7 mouse cellular contexts compared by ENCODE assay signal in the genomic region with DNA sequence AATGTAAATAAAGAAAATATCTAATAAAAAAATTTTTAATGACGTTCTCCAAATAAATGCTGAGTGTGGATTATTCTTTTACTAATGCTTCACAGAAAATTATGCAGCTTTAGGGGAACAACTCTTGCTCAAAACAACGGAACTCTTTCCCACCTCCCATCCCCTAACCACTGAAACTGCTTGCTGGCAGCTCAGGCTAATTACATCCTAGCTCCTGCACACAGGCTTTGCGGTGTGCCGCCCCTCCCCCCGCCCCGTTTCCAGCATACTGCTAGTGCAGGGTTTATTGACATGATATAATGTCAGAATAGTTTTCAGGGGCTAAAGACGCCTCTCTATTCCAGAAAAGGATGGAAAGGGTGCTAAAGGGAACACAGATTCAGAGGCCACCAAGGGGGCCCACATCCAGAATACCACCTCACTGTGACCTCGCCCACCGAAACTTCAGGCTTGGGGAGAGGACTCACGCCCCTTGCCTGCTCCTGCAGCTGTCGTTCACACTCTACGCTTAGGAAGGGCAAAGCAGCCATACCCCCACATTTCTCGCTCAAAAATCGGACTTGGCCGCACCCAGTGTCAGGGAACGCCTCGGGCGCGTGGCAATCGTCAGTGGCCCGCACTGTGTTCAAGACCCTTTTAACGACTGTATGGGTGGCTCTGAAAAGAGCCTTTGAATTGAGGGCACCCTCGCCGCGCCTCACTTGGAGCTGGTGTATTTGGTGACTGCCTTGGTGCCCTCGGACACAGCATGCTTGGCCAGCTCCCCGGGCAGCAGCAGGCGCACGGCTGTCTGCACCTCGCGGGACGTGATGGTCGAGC. TPM values are rescaled to one million over a fixed set of nuclear protein-coding genes. Genes with fewer than 3 reads are reported as not detected.
DNase-seq lines count a peak whose midpoint lies in the region; ATAC-seq and TF ChIP-seq lines count a peak whose summit lies in the region.

No protein-coding gene starts in this region.

- peak; percentile 52 for DNase-seq in left cerebral cortex, postnatal 4 days
- DNase-seq in left cerebral cortex, adult 9 months (ENCODE audit: low spot score in 2 of 2) = no peak
- peak; percentile 40 for DNase-seq in limb, embryonic 14.5 days (ENCODE audit: low spot score)
- DNase-seq in B cell, adult 2 months = no peak

- peak; percentile 50; the same call in 1 of the 2 replicates for TF ChIP-seq POLR2A in bone marrow, adult 2 months (IDR thresholded peaks at IDR 0.05; ENCODE audit: borderline replicate concordance, control insufficient read depth, low read depth, low read length)
- no peak for TF ChIP-seq POLR2A in limb, embryonic 14.5 days (IDR thresholded peaks at IDR 0.05; ENCODE audit: borderline replicate concordance, extremely low read depth, insufficient read depth, insufficient read length)

- H3K9ac ChIP-seq in forebrain, embryonic 13.5 days = peak overlapping the region; percentile 97
- H3K9ac ChIP-seq in limb, embryonic 14.5 days (ENCODE audit: low read depth, low read length, severe bottlenecking) = peak overlapping the region; percentile 64
- H3K9ac ChIP-seq in neural tube, embryonic 13.5 days = peak overlapping the region; percentile 99

- H3K4me3 ChIP-seq in bone marrow, adult 2 months (replicated peaks; ENCODE audit: control insufficient read depth, low read depth, low read length) = peak overlapping the region; percentile 64
- H3K4me3 ChIP-seq in forebrain, embryonic 13.5 days = peak overlapping the region; percentile 95
- H3K4me3 ChIP-seq in limb, embryonic 14.5 days (replicated peaks; ENCODE audit: low read length) = peak overlapping the region; percentile 68
- H3K4me3 ChIP-seq in neural tube, embryonic 13.5 days = peak overlapping the region; percentile 74

- intact Hi-C loops in left cerebral cortex, postnatal 4 days (cut with DNase I) = loop anchor here (10.0 kb wide), 1 partner anchor 251 kb away; the partner anchor contains the start of genes 2310033P09Rik and Mrpl55

- no peaks in the 10 kb centered on the region; the same call in 1 of the 2 replicates for H3K4me1 ChIP-seq in bone marrow, adult 2 months (ENCODE audit: control insufficient read depth, insufficient read depth, low read length)
- peaks cover 55% of the 10 kb centered on the region for H3K4me1 ChIP-seq in forebrain, embryonic 13.5 days
- H3K4me1 ChIP-seq in limb, embryonic 14.5 days (ENCODE audit: control insufficient read depth, insufficient read depth, low read length) = peaks cover 21% of the 10 kb centered on the region; the same call in 1 of the 2 replicates
- H3K4me1 ChIP-seq in neural tube, embryonic 13.5 days (replicated peaks) = peaks cover 60% of the 10 kb centered on the region

- no peaks in the 10 kb centered on the region for H3K9me3 ChIP-seq in forebrain, embryonic 13.5 days (replicated peaks)
- no peaks in the 10 kb centered on the region for H3K9me3 ChIP-seq in limb, embryonic 14.5 days (ENCODE audit: control insufficient read depth, low read length)
- no peaks in the 10 kb centered on the region for H3K9me3 ChIP-seq in neural tube, embryonic 13.5 days

- TF ChIP-seq CTCF in bone marrow, adult 2 months (IDR thresholded peaks at IDR 0.05; ENCODE audit: control insufficient read depth, insufficient read depth, low read length) = no peak

- WGBS in bone marrow, adult 2 months = under 1% methylated on average over 33 of the region's 33 CpGs
- under 1% methylated on average over 33 of the region's 33 CpGs for WGBS in forebrain, embryonic 13.5 days
- WGBS in limb, embryonic 14.5 days = 2% methylated on average over 29 of the region's 33 CpGs
- WGBS in neural tube, embryonic 13.5 days = 1% methylated on average over 33 of the region's 33 CpGs

- H3K36me3 ChIP-seq in forebrain, embryonic 13.5 days (ENCODE audit: poor library complexity, severe bottlenecking) = peaks cover 12% of the 10 kb centered on the region
- H3K36me3 ChIP-seq in limb, embryonic 14.5 days (ENCODE audit: control insufficient read depth, insufficient read depth, low read length) = peaks cover 9% of the 10 kb centered on the region
- H3K36me3 ChIP-seq in neural tube, embryonic 13.5 days = 0 out of 2 replicates have a peak, but pooled peaks cover 14% of the 10 kb centered on the region

- peak overlapping the region; percentile 89 for H3K27ac ChIP-seq in bone marrow, adult 2 months (ENCODE audit: control insufficient read depth, insufficient read depth, low read depth, low read length, poor library complexity)
- peak overlapping the region; percentile 100 for H3K27ac ChIP-seq in forebrain, embryonic 13.5 days
- peak overlapping the region; percentile 81 for H3K27ac ChIP-seq in limb, embryonic 14.5 days (replicated peaks; ENCODE audit: low read depth, low read length)
- H3K27ac ChIP-seq in neural tube, embryonic 13.5 days (replicated peaks) = peak overlapping the region; percentile 100

- no peaks in the 10 kb centered on the region for H3K27me3 ChIP-seq in forebrain, embryonic 13.5 days
- H3K27me3 ChIP-seq in limb, embryonic 14.5 days (ENCODE audit: control insufficient read depth, insufficient read depth, low read length) = no peaks in the 10 kb centered on the region
- H3K27me3 ChIP-seq in neural tube, embryonic 13.5 days = no peaks in the 10 kb centered on the region

- H3K4me2 ChIP-seq in forebrain, embryonic 13.5 days = peak overlapping the region; percentile 91
- peak overlapping the region; percentile 86 for H3K4me2 ChIP-seq in limb, embryonic 14.5 days (replicated peaks; ENCODE audit: low read depth, low read length, severe bottlenecking)
- peak overlapping the region; percentile 87 for H3K4me2 ChIP-seq in neural tube, embryonic 13.5 days

- ATAC-seq in forebrain, embryonic 13.5 days = peak; percentile 20
- ATAC-seq in limb, embryonic 14.5 days (ENCODE audit: low FRiP score, low read depth) = peak; percentile 4; the same call in 1 of the 2 replicates
- no peak; the same call in none of the 2 replicates for ATAC-seq in neural tube, embryonic 13.5 days (ENCODE audit: low read depth)

RNA-seq across cellular contexts. Expression of gene Hist3h2a, which starts 0.9 kb away (rescaled TPM):
- total RNA-seq in left cerebral cortex, postnatal 4 days (2021) = 100 to 1,000 TPM in 1 of 2 experiments, 10 to 100 TPM in 1; 95.0 to 101 TPM
- polyA plus RNA-seq in bone marrow, adult 2 months (2011; ENCODE audit: insufficient read depth, insufficient read length, low replicate concordance, missing spikeins) = 22.9 and 25.6 TPM in 2 replicates
- polyA plus RNA-seq in forebrain, embryonic 13.5 days (2015; fragmentation: Nextera tagmentation; extraction: Ambion mirVana) = 126 and 132 TPM in 2 replicates
- polyA plus RNA-seq in limb, embryonic 14.5 days (2012; rRNA removed) = 28.2 and 33.2 TPM in 2 replicates
- polyA plus RNA-seq in limb, embryonic 14.5 days (2014; fragmentation: Nextera tagmentation; extraction: Ambion mirVana) = 25.4 and 26.0 TPM in 2 replicates
- polyA plus RNA-seq in neural tube, embryonic 13.5 days (2015; fragmentation: Nextera tagmentation; extraction: Ambion mirVana) = 124 and 126 TPM in 2 replicates

RNA-seq across cellular contexts. Expression of gene Trim17, which starts 0.9 kb away (rescaled TPM):
- total RNA-seq in left cerebral cortex, postnatal 4 days (2021) = 1 to 10 TPM; 1.8 to 2.0 TPM
- 0.29 TPM in 1 of 2 replicates, not detected in the other for polyA plus RNA-seq in bone marrow, adult 2 months (2011; ENCODE audit: insufficient read depth, insufficient read length, low replicate concordance, missing spikeins)
- 0.96 and 1.3 TPM in 2 replicates for polyA plus RNA-seq in forebrain, embryonic 13.5 days (2015; fragmentation: Nextera tagmentation; extraction: Ambion mirVana)
- 0.87 and 1.3 TPM in 2 replicates for polyA plus RNA-seq in limb, embryonic 14.5 days (2012; rRNA removed)
- 1.2 and 1.3 TPM in 2 replicates for polyA plus RNA-seq in limb, embryonic 14.5 days (2014; fragmentation: Nextera tagmentation; extraction: Ambion mirVana)
- polyA plus RNA-seq in neural tube, embryonic 13.5 days (2015; fragmentation: Nextera tagmentation; extraction: Ambion mirVana) = 0.90 and 1.3 TPM in 2 replicates

RNA-seq across cellular contexts. Expression of gene Hist3h2ba, which starts 4.8 kb away (rescaled TPM):
- 100 to 1,000 TPM; 299 to 314 TPM for total RNA-seq in left cerebral cortex, postnatal 4 days (2021)
- 18.8 and 22.9 TPM in 2 replicates for polyA plus RNA-seq in bone marrow, adult 2 months (2011; ENCODE audit: insufficient read depth, insufficient read length, low replicate concordance, missing spikeins)
- polyA plus RNA-seq in forebrain, embryonic 13.5 days (2015; fragmentation: Nextera tagmentation; extraction: Ambion mirVana) = 315 and 321 TPM in 2 replicates
- 81.5 and 90.3 TPM in 2 replicates for polyA plus RNA-seq in limb, embryonic 14.5 days (2012; rRNA removed)
- 14.6 and 19.3 TPM in 2 replicates for polyA plus RNA-seq in limb, embryonic 14.5 days (2014; fragmentation: Nextera tagmentation; extraction: Ambion mirVana)
- polyA plus RNA-seq in neural tube, embryonic 13.5 days (2015; fragmentation: Nextera tagmentation; extraction: Ambion mirVana) = 278 and 296 TPM in 2 replicates

RNA-seq across cellular contexts. Expression of gene Rnf187, which starts 14.8 kb away (rescaled TPM):
- total RNA-seq in left cerebral cortex, postnatal 4 days (2021) = 100 to 1,000 TPM; 386 to 426 TPM
- polyA plus RNA-seq in bone marrow, adult 2 months (2011; ENCODE audit: insufficient read depth, insufficient read length, low replicate concordance, missing spikeins) = 108 and 135 TPM in 2 replicates
- 368 and 373 TPM in 2 replicates for polyA plus RNA-seq in forebrain, embryonic 13.5 days (2015; fragmentation: Nextera tagmentation; extraction: Ambion mirVana)
- polyA plus RNA-seq in limb, embryonic 14.5 days (2012; rRNA removed) = 248 and 327 TPM in 2 replicates
- 284 and 312 TPM in 2 replicates for polyA plus RNA-seq in limb, embryonic 14.5 days (2014; fragmentation: Nextera tagmentation; extraction: Ambion mirVana)
- 576 and 601 TPM in 2 replicates for polyA plus RNA-seq in neural tube, embryonic 13.5 days (2015; fragmentation: Nextera tagmentation; extraction: Ambion mirVana)

RNA-seq across cellular contexts. Expression of gene Trim11, which starts 24.3 kb away (rescaled TPM):
- 10 to 100 TPM; 26.0 to 27.0 TPM for total RNA-seq in left cerebral cortex, postnatal 4 days (2021)
- polyA plus RNA-seq in bone marrow, adult 2 months (2011; ENCODE audit: insufficient read depth, insufficient read length, low replicate concordance, missing spikeins) = 37.2 and 67.8 TPM in 2 replicates
- 19.4 and 22.9 TPM in 2 replicates for polyA plus RNA-seq in forebrain, embryonic 13.5 days (2015; fragmentation: Nextera tagmentation; extraction: Ambion mirVana)
- polyA plus RNA-seq in limb, embryonic 14.5 days (2012; rRNA removed) = 29.7 and 34.2 TPM in 2 replicates
- polyA plus RNA-seq in limb, embryonic 14.5 days (2014; fragmentation: Nextera tagmentation; extraction: Ambion mirVana) = 21.4 and 21.5 TPM in 2 replicates
- polyA plus RNA-seq in neural tube, embryonic 13.5 days (2015; fragmentation: Nextera tagmentation; extraction: Ambion mirVana) = 19.7 and 20.2 TPM in 2 replicates

Comparison
In these comparisons a context has a peak if more than half of its experiments do, and no peak if none do; other contexts are left out.
1. DNase-seq: peak in left cerebral cortex, postnatal 4 days (single experiment) and limb, embryonic 14.5 days (single experiment); none in left cerebral cortex, adult 9 months (0 of 2) and B cell, adult 2 months (0 of 2).
2. Peak in every context shown above with its lines, with median percentiles within 50 percentile points of each other: H3K27ac ChIP-seq, H3K4me3 ChIP-seq, H3K4me2 ChIP-seq and H3K9ac ChIP-seq.